Mouse (Mus musculus) ES-Bruce4 (cell line): ENCODE data around the gene Gm20683.

Experiments used
- CTCF ChIP-seq: IDR thresholded peaks from one replicate; pipeline ENCODE4 v1.8.1; 2011; ENCODE audit warnings: low read depth, low read length
- POLR2A ChIP-seq: IDR thresholded peaks from one replicate; pipeline ENCODE4 v1.8.1; 2011; ENCODE audit warnings: low read length; ENCODE audit not compliant: insufficient read depth

GRCm38 (mm10) chr17:25825311-25825710 lies 16.3 kb downstream of the Gm20683 start:
- TF ChIP-seq CTCF: no peak
- no peak for TF ChIP-seq POLR2A
